Mouse (Mus musculus) CH12.LX (cell line): ENCODE measurements around the gene Olfr223. TPM values are rescaled to one million over a fixed set of nuclear protein-coding genes. Genes with fewer than 3 reads are reported as not detected.

Experiments
- DNase-seq: peaks from one replicate; pipeline ENCODE4 v3.0.0-alpha.2; 2013; ENCODE audit errors: extremely low read depth
- H3K27ac ChIP-seq: 2 replicates; pipeline ENCODE4 v1.5.1; 2012; ENCODE audit warnings: low read depth, mild to moderate bottlenecking, control low read depth, moderate library complexity; ENCODE audit not compliant: insufficient read depth
- H3K27me3 ChIP-seq: replicated peaks from 2 replicates; pipeline ENCODE3; 2012; ENCODE audit warnings: inconsistent platforms
- H3K36me3 ChIP-seq, 2 experiments: replicated peaks in 1 of 2; 2 replicates each; pipeline versions ENCODE3 to v1.6.1; 2012; ENCODE audit warnings: inconsistent platforms in 1 of 2, low read length in 1 of 2, mild to moderate bottlenecking in 1 of 2, mixed read lengths in 1 of 2, moderate library complexity in 1 of 2; ENCODE audit not compliant: control insufficient read depth in 1 of 2, insufficient read depth in 1 of 2
- H3K4me1 ChIP-seq, 2 experiments: 2 replicates each; pipeline ENCODE4 v1.6.1; 2012; ENCODE audit warnings: inconsistent platforms in 1 of 2, moderate library complexity in 1 of 2; ENCODE audit not compliant: insufficient read depth in 2 of 2, control insufficient read depth in 1 of 2
- H3K4me2 ChIP-seq: 2 replicates; pipeline ENCODE4 v1.6.1; 2012; ENCODE audit warnings: low read depth, mild to moderate bottlenecking, control low read depth; ENCODE audit not compliant: poor library complexity, insufficient read depth, severe bottlenecking
- H3K4me3 ChIP-seq, 3 experiments: fragments of 150-350 bp in 1 of 3; sonication (generic) in 1 of 3; replicated peaks in 1 of 3; 2 replicates each; pipeline versions ENCODE3 to v1.5.1; 2011 to 2012; ENCODE audit warnings: low read depth in 2 of 3, low read length in 2 of 3, mild to moderate bottlenecking in 2 of 3, moderate library complexity in 2 of 3, control low read depth in 1 of 3, improper control_type of control experiment in 1 of 3, inconsistent platforms in 1 of 3, mixed read lengths in 1 of 3; ENCODE audit not compliant: poor library complexity in 1 of 3
- H3K79me2 ChIP-seq: replicated peaks from 2 replicates; pipeline ENCODE4 v1.6.1; 2012; ENCODE audit warnings: mild to moderate bottlenecking, moderate library complexity; ENCODE audit not compliant: control insufficient read depth, poor library complexity, insufficient read depth, severe bottlenecking; ENCODE audit errors: extremely low read depth
- H3K9ac ChIP-seq: 2 replicates; pipeline ENCODE4 v1.6.1; 2012; ENCODE audit warnings: low read depth, mild to moderate bottlenecking, control low read depth, moderate library complexity; ENCODE audit not compliant: insufficient read depth
- H3K9me3 ChIP-seq: replicated peaks from 2 replicates; pipeline ENCODE3; 2012; ENCODE audit warnings: low read length, inconsistent platforms, mixed read lengths
- BHLHE40 ChIP-seq: IDR thresholded peaks from 2 replicates; pipeline ENCODE4 v1.6.1; 2011; ENCODE audit warnings: mild to moderate bottlenecking, low read depth, low read length, improper control_type of control experiment
- CHD1 ChIP-seq: IDR thresholded peaks from 2 replicates; pipeline ENCODE4 v1.6.1; 2012; ENCODE audit warnings: low read depth, low read length, improper control_type of control experiment, inconsistent platforms
- CHD2 ChIP-seq: IDR thresholded peaks from 2 replicates; pipeline ENCODE4 v1.6.1; 2011; ENCODE audit warnings: low read length, improper control_type of control experiment
- CTCF ChIP-seq, 2 experiments: IDR thresholded peaks in 1 of 2; conservative IDR thresholded peaks in 1 of 2; 2 replicates each; pipeline ENCODE4 v1.5.1; 2011 to 2012; ENCODE audit warnings: low read depth in 2 of 2, low read length in 2 of 2, improper control_type of control experiment in 1 of 2, inconsistent platforms in 1 of 2, mild to moderate bottlenecking in 1 of 2, moderate library complexity in 1 of 2
- E2F4 ChIP-seq: IDR thresholded peaks from 2 replicates; pipeline ENCODE4 v1.6.1; 2011; ENCODE audit warnings: low read depth, low read length, improper control_type of control experiment; ENCODE audit not compliant: insufficient replicate concordance
- ELF1 ChIP-seq: IDR thresholded peaks from 2 replicates; pipeline ENCODE4 v1.6.1; 2014; ENCODE audit warnings: low read depth, mild to moderate bottlenecking, inconsistent platforms, low read length, improper control_type of control experiment
- ETS1 ChIP-seq: conservative IDR thresholded peaks from 2 replicates; pipeline ENCODE4 v1.6.1; 2012; ENCODE audit warnings: low read depth, mild to moderate bottlenecking, inconsistent platforms, low read length, improper control_type of control experiment, moderate library complexity
- GABPA ChIP-seq: IDR thresholded peaks from 2 replicates; pipeline ENCODE4 v1.6.1; 2012; ENCODE audit warnings: low read depth, low read length, improper control_type of control experiment, inconsistent platforms; ENCODE audit not compliant: insufficient replicate concordance
- HCFC1 ChIP-seq: IDR thresholded peaks from 2 replicates; pipeline ENCODE4 v1.6.1; 2012; ENCODE audit warnings: low read depth, mild to moderate bottlenecking, inconsistent platforms, low read length, improper control_type of control experiment
- IRF4 ChIP-seq: IDR thresholded peaks from 2 replicates; pipeline ENCODE4 v1.6.1; 2014; ENCODE audit warnings: low read depth, mild to moderate bottlenecking, inconsistent platforms, low read length, improper control_type of control experiment
- JUND ChIP-seq: conservative IDR thresholded peaks from 2 replicates; pipeline ENCODE4 v1.6.1; 2011; ENCODE audit warnings: low read depth, low read length, improper control_type of control experiment
- MAFK ChIP-seq: IDR thresholded peaks from 2 replicates; pipeline ENCODE4 v1.6.1; 2011; ENCODE audit warnings: low read length, improper control_type of control experiment; ENCODE audit not compliant: insufficient replicate concordance
- MAX ChIP-seq: IDR thresholded peaks from 2 replicates; pipeline ENCODE4 v1.6.1; 2011; ENCODE audit warnings: low read length, improper control_type of control experiment
- MAZ ChIP-seq: IDR thresholded peaks from 2 replicates; pipeline ENCODE4 v1.6.1; 2012; ENCODE audit warnings: low read depth, mild to moderate bottlenecking, inconsistent platforms, low read length, improper control_type of control experiment, moderate library complexity
- MXI1 ChIP-seq: IDR thresholded peaks from 2 replicates; pipeline ENCODE4 v1.6.1; 2011; ENCODE audit warnings: mild to moderate bottlenecking, low read depth, low read length, improper control_type of control experiment
- NRF1 ChIP-seq: IDR thresholded peaks from 2 replicates; pipeline ENCODE4 v1.6.1; 2014; ENCODE audit warnings: low read depth, mild to moderate bottlenecking, inconsistent platforms, low read length, improper control_type of control experiment, moderate library complexity
- PAX5 ChIP-seq: IDR thresholded peaks from 2 replicates; pipeline ENCODE4 v1.6.1; 2012; ENCODE audit warnings: low read length, inconsistent platforms, mixed read lengths
- POLR2AphosphoS2 ChIP-seq: IDR thresholded peaks from 2 replicates; pipeline ENCODE4 v1.6.1; 2011; ENCODE audit warnings: low read depth, low read length, improper control_type of control experiment
- RAD21 ChIP-seq: IDR thresholded peaks from 2 replicates; pipeline ENCODE4 v1.6.1; 2011; ENCODE audit warnings: low read depth, mild to moderate bottlenecking, low read length, improper control_type of control experiment, moderate library complexity
- RCOR1 ChIP-seq: conservative IDR thresholded peaks from 2 replicates; pipeline ENCODE4 v1.6.1; 2012; ENCODE audit warnings: low read depth, mild to moderate bottlenecking, inconsistent platforms, low read length, improper control_type of control experiment
- SIN3A ChIP-seq: IDR thresholded peaks from 2 replicates; pipeline ENCODE4 v1.6.1; 2012; ENCODE audit warnings: low read length, improper control_type of control experiment, inconsistent platforms
- SMC3 ChIP-seq: IDR thresholded peaks from 2 replicates; pipeline ENCODE4 v1.6.1; 2011; ENCODE audit warnings: low read depth, low read length, improper control_type of control experiment
- UBTF ChIP-seq: IDR thresholded peaks from 2 replicates; pipeline ENCODE4 v1.6.1; 2012; ENCODE audit warnings: low read depth, mild to moderate bottlenecking, inconsistent platforms, low read length, improper control_type of control experiment, moderate library complexity
- ZMIZ1 ChIP-seq: IDR thresholded peaks from 2 replicates; pipeline ENCODE4 v1.6.1; 2012; ENCODE audit warnings: low read depth, mild to moderate bottlenecking, inconsistent platforms, low read length, improper control_type of control experiment
- dilution Hi-C: fragments of 300-500 bp; cut with MboI; formaldehyde crosslinking; loops from 2 replicates; pipeline ENCODE4 v1.14.3; 2020; ENCODE audit warnings: low sequenced_read_pairs; ENCODE audit not compliant: extremely low pct_unique_long_range_greater_than_20kb, extremely low pct_ligation_motif_present
- in situ Hi-C: fragments of 300-500 bp; cut with MboI; formaldehyde crosslinking; loops from 3 replicates; pipeline ENCODE4 v1.14.3; 2019; ENCODE audit warnings: low sequenced_read_pairs, low pct_ligation_motif_present, low pct_unique_long_range_greater_than_20kb, mixed read lengths
- polyA plus RNA-seq: library from polyadenylated mRNA; unstranded; fragments of >175 nt; gene quantifications from 2 replicates; pipeline ENCODE4 v1.2.1, GENCODE M21; 2012; ENCODE audit warnings: low read depth; ENCODE audit not compliant: insufficient read length
- total RNA-seq, 2 experiments: library from RNA; depleted of rRNA; stranded (reverse); fragments of 300-350 nt in 1 of 2; fragments of >200 nt in 1 of 2; gene quantifications; 2 replicates each; pipeline ENCODE4 v1.2.3; 2012 to 2014

Gene Olfr223
- total and polyA plus RNA-seq, 3 experiments, result not detected

- no peaks in the 10 kb centered on the region for H3K4me1 ChIP-seq
- in situ Hi-C loops (no loop called here), dilution Hi-C loops (no loop called here)
- no peak overlapping the region for H3K27ac ChIP-seq
- TF ChIP-seq IRF4, result no peak
- TF ChIP-seq POLR2AphosphoS2, result no peak
- no peak for TF ChIP-seq GABPA
- no peak for TF ChIP-seq RCOR1
- no peak for TF ChIP-seq MAX
- no peak for TF ChIP-seq HCFC1
- no peak for TF ChIP-seq CHD1
- TF ChIP-seq MXI1, result no peak
- TF ChIP-seq SMC3, result no peak
- no peak for TF ChIP-seq BHLHE40
- TF ChIP-seq CHD2, result no peak
- no peak for TF ChIP-seq E2F4
- TF ChIP-seq MAZ, result no peak
- TF ChIP-seq MAFK, result no peak
- TF ChIP-seq SIN3A, result no peak
- H3K79me2 ChIP-seq, result no peaks in the 10 kb centered on the region
- H3K27me3 ChIP-seq, result peaks cover 11% of the 10 kb centered on the region
- H3K9ac ChIP-seq, result no peak overlapping the region
- no peaks in the 10 kb centered on the region for H3K9me3 ChIP-seq
- no peaks in the 10 kb centered on the region for H3K36me3 ChIP-seq
- no peak for DNase-seq
- no peak overlapping the region for H3K4me2 ChIP-seq
- H3K4me3 ChIP-seq, result no peak overlapping the region
These were observed 38.6 kb downstream of the Olfr223 start for GRCm38 (mm10) chr11:59554535-59554934.

- Histone ChIP-seq H3K4me2 (no peak overlapping the region), H3K9ac (no peak overlapping the region), H3K4me1 (no peaks in the 10 kb centered on the region), H3K79me2 (no peaks in the 10 kb centered on the region), H3K27ac (no peak overlapping the region), H3K36me3 (no peaks in the 10 kb centered on the region), H3K27me3 (peaks cover 14% of the 10 kb centered on the region), H3K9me3 (no peaks in the 10 kb centered on the region), H3K4me3 (no peak overlapping the region)
- in situ Hi-C loops, result no loop called here
- dilution Hi-C loops, result no loop called here
- no peak for DNase-seq
- TF ChIP-seq UBTF (no peak), RAD21 (no peak), ELF1 (no peak), ZMIZ1 (no peak), CTCF (conservative IDR thresholded peaks at IDR 0.05 in 1 of 2, IDR thresholded peaks at IDR 0.05 in 1 of 2; ENCODE audit: low read depth in 2 of 2, low read length in 2 of 2) (no peak), IRF4 (no peak), NRF1 (no peak), GABPA (no peak), JUND (no peak), BHLHE40 (no peak), ETS1 (no peak), PAX5 (no peak), SIN3A (no peak)
- TF ChIP-seq, all 38 proteins: peak for 0
These were observed 39.0 kb downstream of the Olfr223 start for GRCm38 (mm10) chr11:59554127-59554526.
